Mouse (Mus musculus): Measurements from ENCODE around the gene Ttyh2. TPM values are rescaled to one million over a fixed set of nuclear protein-coding genes. Genes with fewer than 3 reads are reported as not detected.

The Ttyh2 gene
- polyA plus RNA-seq, 1 experiment from 2014 or later, result 11.4 TPM

DNA sequence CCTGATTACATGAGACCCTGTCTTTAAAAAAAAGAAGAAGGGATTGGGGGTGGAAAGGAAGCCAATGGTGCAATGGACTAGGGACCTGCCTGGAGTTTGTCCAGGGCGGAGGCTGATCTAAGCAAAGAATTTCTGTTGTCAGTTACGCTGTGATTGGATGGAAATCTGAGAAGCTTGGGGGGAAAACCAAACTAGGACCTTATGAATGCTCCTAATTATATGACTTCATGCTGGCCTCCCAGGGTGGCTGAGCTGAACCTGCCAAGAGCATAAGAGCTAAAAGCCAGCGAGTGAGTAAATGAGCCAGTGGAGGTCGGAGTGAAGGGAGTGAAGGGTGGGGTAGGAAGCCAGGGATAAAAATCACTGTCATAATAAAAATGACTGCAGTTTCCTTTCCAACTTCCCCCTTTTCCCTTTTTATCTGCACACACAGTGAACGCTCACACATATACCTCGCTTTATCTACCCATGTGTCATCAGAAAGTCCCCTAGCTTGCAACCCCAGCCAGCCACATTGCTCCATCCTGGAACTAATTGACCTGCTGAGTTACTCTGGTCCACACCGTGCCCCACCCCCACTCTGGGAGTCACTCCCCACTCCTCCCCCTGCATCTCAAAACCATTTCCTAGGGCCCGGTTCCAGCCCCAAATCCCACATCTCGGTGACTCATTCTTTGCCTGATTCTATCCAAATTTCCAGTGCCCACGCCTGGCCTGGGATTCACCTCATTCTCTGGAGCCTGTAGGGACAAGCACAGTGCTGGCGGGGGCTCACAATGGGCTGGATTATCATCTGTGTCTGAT, 49.8 kb downstream of the Ttyh2 start:
- peaks cover 3% of the 10 kb centered on the region; the same call in 1 of the 2 replicates for H3K27me3 ChIP-seq (ENCODE audit: control insufficient read depth, insufficient read depth, low read length)
- H3K9ac ChIP-seq (ENCODE audit: low read length), result no peak overlapping the region
- H3K4me3 ChIP-seq (ENCODE audit: low read depth, low read length), result no peak overlapping the region
- no peaks in the 10 kb centered on the region for H3K36me3 ChIP-seq (ENCODE audit: control insufficient read depth, insufficient read depth, low read length)
- no peaks in the 10 kb centered on the region for H3K9me3 ChIP-seq (ENCODE audit: control insufficient read depth, low read length)
- no peak overlapping the region for H3K4me2 ChIP-seq
- no peak overlapping the region for H3K27ac ChIP-seq (ENCODE audit: low read depth, low read length)
- 81% methylated on average over 11 of the region's 11 CpGs for WGBS
- peaks cover 10% of the 10 kb centered on the region for H3K4me1 ChIP-seq (ENCODE audit: control insufficient read depth, insufficient read depth, low read length)
- ATAC-seq (ENCODE audit: low FRiP score) (no peak), DNase-seq (ENCODE audit: low spot score, missing footprints) (no peak)

GRCm38 (mm10) chr11:114726965-114727825, 52.0 kb downstream of the Ttyh2 start, which contains the start of gene Dnaic2:
Gene Dnaic2, plus strand, starts transcription at chr11:114727408.
- Histone ChIP-seq H3K9me3 (ENCODE audit: control insufficient read depth, low read length) (no peaks in the 10 kb centered on the region), H3K4me2 (peak within 1 kb of the TSS; percentile 51), H3K9ac (ENCODE audit: low read length) (peak within 1 kb of the TSS; percentile 24; the same call in 1 of the 2 replicates), H3K27ac (ENCODE audit: low read depth, low read length) (no peak within 1 kb of the TSS), H3K27me3 (ENCODE audit: control insufficient read depth, insufficient read depth, low read length) (peaks cover 3% of the 10 kb centered on the region; the same call in 1 of the 2 replicates), H3K4me3 (ENCODE audit: low read depth, low read length) (peak within 1 kb of the TSS; percentile 26), H3K4me1 (ENCODE audit: control insufficient read depth, insufficient read depth, low read length) (peaks cover 10% of the 10 kb centered on the region), H3K36me3 (ENCODE audit: control insufficient read depth, insufficient read depth, low read length) (no peaks in the 10 kb centered on the region)
- DNase-seq (ENCODE audit: low spot score, missing footprints) (peak; percentile 95), ATAC-seq (ENCODE audit: low FRiP score) (peak; percentile 90)
- WGBS, result 13% methylated on average over 34 of the region's 34 CpGs

GRCm38 (mm10) chr11:114727826-114728186, 52.6 kb downstream of the Ttyh2 start:
- Histone ChIP-seq H3K27ac (ENCODE audit: low read depth, low read length) (no peak overlapping the region), H3K4me3 (ENCODE audit: low read depth, low read length) (no peak overlapping the region), H3K9ac (ENCODE audit: low read length) (no peak overlapping the region), H3K9me3 (ENCODE audit: control insufficient read depth, low read length) (no peaks in the 10 kb centered on the region), H3K36me3 (ENCODE audit: control insufficient read depth, insufficient read depth, low read length) (no peaks in the 10 kb centered on the region), H3K27me3 (ENCODE audit: control insufficient read depth, insufficient read depth, low read length) (peaks cover 3% of the 10 kb centered on the region; the same call in 1 of the 2 replicates), H3K4me1 (ENCODE audit: control insufficient read depth, insufficient read depth, low read length) (peaks cover 10% of the 10 kb centered on the region), H3K4me2 (peak overlapping the region; percentile 51)
- ATAC-seq (ENCODE audit: low FRiP score) (peak; percentile 47; the same call in 1 of the 2 replicates), DNase-seq (ENCODE audit: low spot score, missing footprints) (no peak)
- 32% methylated on average over 5 of the region's 5 CpGs for WGBS

DNA sequence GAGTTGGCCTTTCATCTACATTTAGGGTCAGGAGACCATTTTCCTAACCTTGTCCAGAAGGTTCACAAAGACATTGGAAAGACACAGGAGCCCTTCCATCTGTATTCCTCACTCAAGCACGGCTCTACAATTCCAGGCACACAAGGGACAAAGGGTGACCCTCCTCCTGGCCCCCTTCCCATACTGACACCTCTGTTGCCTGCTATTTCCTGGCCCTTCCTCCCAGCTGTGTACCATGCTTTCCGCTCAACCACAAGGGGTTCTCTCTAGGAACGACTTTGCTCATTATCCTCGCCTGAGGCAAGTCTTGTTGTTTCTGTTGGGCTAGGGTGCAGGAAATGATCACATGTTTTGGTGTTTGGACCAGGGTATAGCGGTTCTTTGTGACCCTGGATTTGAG, 53.1 kb downstream of the Ttyh2 start:
- H3K4me3 ChIP-seq (ENCODE audit: low read depth, low read length), result no peak overlapping the region
- WGBS, result 64% methylated on average over 5 of the region's 5 CpGs
- no peaks in the 10 kb centered on the region for H3K9me3 ChIP-seq (ENCODE audit: control insufficient read depth, low read length)
- H3K4me2 ChIP-seq, result no peak overlapping the region
- no peaks in the 10 kb centered on the region for H3K36me3 ChIP-seq (ENCODE audit: control insufficient read depth, insufficient read depth, low read length)
- no peak overlapping the region for H3K27ac ChIP-seq (ENCODE audit: low read depth, low read length)
- H3K27me3 ChIP-seq (ENCODE audit: control insufficient read depth, insufficient read depth, low read length), result peaks cover 3% of the 10 kb centered on the region; the same call in 1 of the 2 replicates
- DNase-seq (ENCODE audit: low spot score, missing footprints) (no peak), ATAC-seq (ENCODE audit: low FRiP score) (no peak)
- peaks cover 10% of the 10 kb centered on the region for H3K4me1 ChIP-seq (ENCODE audit: control insufficient read depth, insufficient read depth, low read length)
- no peak overlapping the region for H3K9ac ChIP-seq (ENCODE audit: low read length)

- no peak overlapping the region for H3K4me3 ChIP-seq (ENCODE audit: low read depth, low read length)
- ATAC-seq (ENCODE audit: low FRiP score) (no peak; the same call in 1 of the 2 replicates), DNase-seq (ENCODE audit: low spot score, missing footprints) (no peak)
- no peak overlapping the region for H3K4me2 ChIP-seq
- H3K9ac ChIP-seq (ENCODE audit: low read length), result no peak overlapping the region
- WGBS, result 66% methylated on average over 5 of the region's 6 CpGs
- peaks cover 3% of the 10 kb centered on the region; the same call in 1 of the 2 replicates for H3K27me3 ChIP-seq (ENCODE audit: control insufficient read depth, insufficient read depth, low read length)
- H3K4me1 ChIP-seq (ENCODE audit: control insufficient read depth, insufficient read depth, low read length), result peaks cover 10% of the 10 kb centered on the region
- no peaks in the 10 kb centered on the region for H3K9me3 ChIP-seq (ENCODE audit: control insufficient read depth, low read length)
- no peaks in the 10 kb centered on the region for H3K36me3 ChIP-seq (ENCODE audit: control insufficient read depth, insufficient read depth, low read length)
- H3K27ac ChIP-seq (ENCODE audit: low read depth, low read length), result no peak overlapping the region
Observed at GRCm38 (mm10) chr11:114729832-114730363, 54.7 kb downstream of the Ttyh2 start.

- Histone ChIP-seq H3K9ac (ENCODE audit: low read length) (no peak overlapping the region), H3K4me2 (no peak overlapping the region), H3K4me1 (ENCODE audit: control insufficient read depth, insufficient read depth, low read length) (peaks cover 10% of the 10 kb centered on the region), H3K36me3 (ENCODE audit: control insufficient read depth, insufficient read depth, low read length) (no peaks in the 10 kb centered on the region), H3K4me3 (ENCODE audit: low read depth, low read length) (no peak overlapping the region), H3K27ac (ENCODE audit: low read depth, low read length) (no peak overlapping the region), H3K9me3 (ENCODE audit: control insufficient read depth, low read length) (no peaks in the 10 kb centered on the region), H3K27me3 (ENCODE audit: control insufficient read depth, insufficient read depth, low read length) (peaks cover 3% of the 10 kb centered on the region; the same call in 1 of the 2 replicates)
- no peak for DNase-seq (ENCODE audit: low spot score, missing footprints)
- 86% methylated on average over 4 of the region's 4 CpGs for WGBS
- ATAC-seq (ENCODE audit: low FRiP score), result no peak
Observed at GRCm38 (mm10) chr11:114731711-114732110, 56.5 kb downstream of the Ttyh2 start.

DNA sequence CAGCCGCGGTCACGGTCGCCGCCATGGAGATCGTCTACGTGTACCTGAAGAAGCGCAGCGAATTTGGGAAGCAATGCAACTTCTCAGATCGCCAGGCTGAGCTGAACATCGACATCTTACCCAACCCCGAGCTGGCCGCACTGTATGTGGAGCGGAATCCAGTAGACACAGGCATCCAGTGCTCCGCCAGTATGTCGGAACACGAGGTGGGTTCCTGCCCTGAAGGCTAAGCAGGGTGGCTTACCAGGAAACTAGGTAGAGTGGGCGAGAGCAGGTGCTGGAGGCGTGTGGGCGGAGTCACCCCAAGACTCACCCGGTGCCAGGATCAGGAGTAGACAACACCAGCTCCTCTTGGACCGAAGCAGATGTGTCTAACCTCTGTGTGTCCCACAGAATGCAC, 57.7 kb downstream of the Ttyh2 start:
- no peaks in the 10 kb centered on the region for H3K36me3 ChIP-seq (ENCODE audit: control insufficient read depth, insufficient read depth, low read length)
- ATAC-seq (ENCODE audit: low FRiP score) (no peak), DNase-seq (ENCODE audit: low spot score, missing footprints) (no peak)
- H3K27me3 ChIP-seq (ENCODE audit: control insufficient read depth, insufficient read depth, low read length), result peaks cover 3% of the 10 kb centered on the region; the same call in 1 of the 2 replicates
- H3K4me3 ChIP-seq (ENCODE audit: low read depth, low read length), result no peak overlapping the region
- H3K4me1 ChIP-seq (ENCODE audit: control insufficient read depth, insufficient read depth, low read length), result peaks cover 9% of the 10 kb centered on the region
- no peaks in the 10 kb centered on the region for H3K9me3 ChIP-seq (ENCODE audit: control insufficient read depth, low read length)
- 77% methylated on average over 22 of the region's 22 CpGs for whole genome bisulfite sequencing
- no peak overlapping the region for H3K4me2 ChIP-seq
- no peak overlapping the region for H3K9ac ChIP-seq (ENCODE audit: low read length)
- H3K27ac ChIP-seq (ENCODE audit: low read depth, low read length), result no peak overlapping the region

DNA sequence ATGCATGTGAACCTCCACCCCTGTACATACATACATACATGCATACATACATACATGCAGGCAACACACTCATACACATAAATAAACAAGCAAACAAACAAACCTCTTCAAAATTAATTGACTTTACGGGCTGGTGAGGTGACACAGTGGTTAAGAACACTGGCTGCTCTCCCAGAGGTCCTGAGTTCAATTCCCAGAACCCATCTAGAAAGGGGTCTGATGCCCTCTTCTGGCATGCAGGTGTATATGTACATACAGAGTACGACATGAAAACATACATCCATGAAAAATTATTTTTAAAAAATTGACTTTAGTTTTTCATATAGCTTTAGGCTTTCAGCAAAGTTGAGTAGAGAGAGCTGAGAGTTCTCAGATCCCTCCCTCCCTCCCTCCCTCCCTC, 60.9 kb downstream of the Ttyh2 start:
- Histone ChIP-seq H3K27me3 (ENCODE audit: control insufficient read depth, insufficient read depth, low read length) (peaks cover 7% of the 10 kb centered on the region), H3K27ac (ENCODE audit: low read depth, low read length) (no peak overlapping the region), H3K4me3 (ENCODE audit: low read depth, low read length) (no peak overlapping the region), H3K36me3 (ENCODE audit: control insufficient read depth, insufficient read depth, low read length) (no peaks in the 10 kb centered on the region), H3K9me3 (ENCODE audit: control insufficient read depth, low read length) (no peaks in the 10 kb centered on the region), H3K4me2 (no peak overlapping the region), H3K9ac (ENCODE audit: low read length) (no peak overlapping the region), H3K4me1 (ENCODE audit: control insufficient read depth, insufficient read depth, low read length) (peaks cover 14% of the 10 kb centered on the region)
- no peak for ATAC-seq (ENCODE audit: low FRiP score)
- WGBS, result 89% methylated on average over 2 of the region's 2 CpGs
- DNase-seq (ENCODE audit: low spot score, missing footprints), result no peak

All from midbrain, embryonic 11.5 days (tissue).